Mouse (Mus musculus): ENCODE data around the gene Slc23a2. TPM values are rescaled to one million over a fixed set of nuclear protein-coding genes. Genes with fewer than 3 reads are reported as not detected.
A peak's percentile ranks its signal among the peaks of the same experiment; 100 is the strongest.

Gene Slc23a2
- polyA plus RNA-seq, 1 experiment from 2014 or later: 14.8 TPM

GRCm38 (mm10) chr2:132064185-132064831 lies 80.6 kb downstream of the Slc23a2 start:
- H3K27me3 ChIP-seq: no peaks in the 10 kb centered on the region
- no peak overlapping the region for H3K4me3 ChIP-seq
- H3K4me1 ChIP-seq: no peaks in the 10 kb centered on the region
- no peak overlapping the region for H3K27ac ChIP-seq
- H3K9ac ChIP-seq: no peak overlapping the region
- no peak for ATAC-seq (ENCODE audit: insufficient number of reproducible peaks, insufficient read depth, low FRiP score, low TSS enrichment, low read depth)
- H3K36me3 ChIP-seq: peaks cover 52% of the 10 kb centered on the region
- no peak overlapping the region for H3K4me2 ChIP-seq
- H3K9me3 ChIP-seq: no peaks in the 10 kb centered on the region
- WGBS: 73% methylated on average over 11 of the region's 11 CpGs

GRCm38 (mm10) chr2:132063776-132064175 lies 81.1 kb downstream of the Slc23a2 start:
- H3K4me3 ChIP-seq: no peak overlapping the region
- H3K36me3 ChIP-seq: peaks cover 55% of the 10 kb centered on the region
- no peak overlapping the region for H3K9ac ChIP-seq
- WGBS: 75% methylated on average over 3 of the region's 3 CpGs
- H3K4me2 ChIP-seq: no peak overlapping the region
- H3K27ac ChIP-seq: no peak overlapping the region
- H3K27me3 ChIP-seq: no peaks in the 10 kb centered on the region
- H3K4me1 ChIP-seq: no peaks in the 10 kb centered on the region
- H3K9me3 ChIP-seq: no peaks in the 10 kb centered on the region
- ATAC-seq (ENCODE audit: insufficient number of reproducible peaks, insufficient read depth, low FRiP score, low TSS enrichment, low read depth): no peak

GRCm38 (mm10) chr2:132061884-132062283 lies 83.0 kb downstream of the Slc23a2 start:
- H3K4me3 ChIP-seq: no peak overlapping the region
- no peak overlapping the region for H3K4me2 ChIP-seq
- H3K9ac ChIP-seq: no peak overlapping the region
- peaks cover 70% of the 10 kb centered on the region for H3K36me3 ChIP-seq
- WGBS: 93% methylated on average over 11 of the region's 11 CpGs
- ATAC-seq (ENCODE audit: insufficient number of reproducible peaks, insufficient read depth, low FRiP score, low TSS enrichment, low read depth): no peak
- no peak overlapping the region for H3K27ac ChIP-seq
- no peaks in the 10 kb centered on the region for H3K27me3 ChIP-seq
- H3K4me1 ChIP-seq: no peaks in the 10 kb centered on the region
- no peaks in the 10 kb centered on the region for H3K9me3 ChIP-seq

GRCm38 (mm10) chr2:132059919-132060318 lies 85.0 kb downstream of the Slc23a2 start:
- Histone ChIP-seq H3K4me2 (no peak overlapping the region), H3K4me1 (no peaks in the 10 kb centered on the region), H3K36me3 (peaks cover 78% of the 10 kb centered on the region), H3K27me3 (no peaks in the 10 kb centered on the region), H3K4me3 (no peak overlapping the region), H3K9me3 (no peaks in the 10 kb centered on the region), H3K27ac (no peak overlapping the region), H3K9ac (no peak overlapping the region)
- no peak for ATAC-seq (ENCODE audit: insufficient number of reproducible peaks, insufficient read depth, low FRiP score, low TSS enrichment, low read depth)
- WGBS: 87% methylated on average over 8 of the region's 8 CpGs

- no peak overlapping the region for H3K27ac ChIP-seq
- no peaks in the 10 kb centered on the region for H3K27me3 ChIP-seq
- H3K9me3 ChIP-seq: no peaks in the 10 kb centered on the region
- H3K4me1 ChIP-seq: no peaks in the 10 kb centered on the region
- 83% methylated on average over 8 of the region's 8 CpGs for WGBS
- peaks cover 56% of the 10 kb centered on the region for H3K36me3 ChIP-seq
- H3K9ac ChIP-seq: no peak overlapping the region
- no peak overlapping the region for H3K4me2 ChIP-seq
- H3K4me3 ChIP-seq: no peak overlapping the region
- no peak for ATAC-seq (ENCODE audit: insufficient number of reproducible peaks, insufficient read depth, low FRiP score, low TSS enrichment, low read depth)
Observed at GRCm38 (mm10) chr2:132055349-132055753, 89.6 kb downstream of the Slc23a2 start.

GRCm38 (mm10) chr2:132053824-132054223 lies 91.1 kb downstream of the Slc23a2 start:
- no peak overlapping the region for H3K4me3 ChIP-seq
- no peak for ATAC-seq (ENCODE audit: insufficient number of reproducible peaks, insufficient read depth, low FRiP score, low TSS enrichment, low read depth)
- H3K4me2 ChIP-seq: no peak overlapping the region
- 83% methylated on average over 4 of the region's 4 CpGs for WGBS
- no peaks in the 10 kb centered on the region for H3K27me3 ChIP-seq
- H3K9me3 ChIP-seq: no peaks in the 10 kb centered on the region
- H3K27ac ChIP-seq: no peak overlapping the region
- H3K4me1 ChIP-seq: no peaks in the 10 kb centered on the region
- no peak overlapping the region for H3K9ac ChIP-seq
- H3K36me3 ChIP-seq: peaks cover 44% of the 10 kb centered on the region

- H3K4me3 ChIP-seq: no peak overlapping the region
- H3K4me1 ChIP-seq: no peaks in the 10 kb centered on the region
- 76% methylated on average over 5 of the region's 5 CpGs for WGBS
- H3K9ac ChIP-seq: no peak overlapping the region
- H3K27ac ChIP-seq: no peak overlapping the region
- H3K36me3 ChIP-seq: peaks cover 25% of the 10 kb centered on the region
- no peak overlapping the region for H3K4me2 ChIP-seq
- ATAC-seq (ENCODE audit: insufficient number of reproducible peaks, insufficient read depth, low FRiP score, low TSS enrichment, low read depth): no peak
- H3K27me3 ChIP-seq: no peaks in the 10 kb centered on the region
- no peaks in the 10 kb centered on the region for H3K9me3 ChIP-seq
Observed at GRCm38 (mm10) chr2:132051798-132052197, 93.1 kb downstream of the Slc23a2 start.

- H3K9ac ChIP-seq: no peak overlapping the region
- H3K4me2 ChIP-seq: no peak overlapping the region
- no peak overlapping the region for H3K27ac ChIP-seq
- no peak overlapping the region for H3K4me3 ChIP-seq
- no peaks in the 10 kb centered on the region for H3K27me3 ChIP-seq
- no peak for ATAC-seq (ENCODE audit: insufficient number of reproducible peaks, insufficient read depth, low FRiP score, low TSS enrichment, low read depth)
- H3K9me3 ChIP-seq: no peaks in the 10 kb centered on the region
- WGBS: 6% methylated on average over 3 of the region's 3 CpGs
- peaks cover 7% of the 10 kb centered on the region; the same call in 1 of the 2 replicates for H3K36me3 ChIP-seq
- no peaks in the 10 kb centered on the region for H3K4me1 ChIP-seq
Observed at GRCm38 (mm10) chr2:132049921-132050320, 95.0 kb downstream of the Slc23a2 start.

GRCm38 (mm10) chr2:132049491-132049890 lies 95.4 kb downstream of the Slc23a2 start:
- no peaks in the 10 kb centered on the region for H3K9me3 ChIP-seq
- H3K4me1 ChIP-seq: no peaks in the 10 kb centered on the region
- H3K27me3 ChIP-seq: no peaks in the 10 kb centered on the region
- no peak overlapping the region for H3K4me2 ChIP-seq
- H3K9ac ChIP-seq: no peak overlapping the region
- no peak overlapping the region for H3K4me3 ChIP-seq
- H3K36me3 ChIP-seq: peaks cover 2% of the 10 kb centered on the region; the same call in 1 of the 2 replicates
- ATAC-seq (ENCODE audit: insufficient number of reproducible peaks, insufficient read depth, low FRiP score, low TSS enrichment, low read depth): 0 out of 2 replicates have a peak, but pooled peaks have one; percentile 26
- 43% methylated on average over 3 of the region's 3 CpGs for WGBS
- H3K27ac ChIP-seq: no peak overlapping the region

GRCm38 (mm10) chr2:132048143-132048772 lies 96.7 kb downstream of the Slc23a2 start:
- Histone ChIP-seq H3K36me3 (no peaks in the 10 kb centered on the region), H3K27me3 (no peaks in the 10 kb centered on the region), H3K27ac (no peak overlapping the region), H3K9ac (no peak overlapping the region), H3K9me3 (no peaks in the 10 kb centered on the region), H3K4me1 (peaks cover 5% of the 10 kb centered on the region), H3K4me2 (no peak overlapping the region), H3K4me3 (no peak overlapping the region)
- ATAC-seq (ENCODE audit: insufficient number of reproducible peaks, insufficient read depth, low FRiP score, low TSS enrichment, low read depth): no peak
- 86% methylated on average over 11 of the region's 11 CpGs for WGBS

GRCm38 (mm10) chr2:132047364-132047763 lies 97.5 kb downstream of the Slc23a2 start:
- no peaks in the 10 kb centered on the region for H3K27me3 ChIP-seq
- peaks cover 14% of the 10 kb centered on the region for H3K4me1 ChIP-seq
- WGBS: 67% methylated on average over 4 of the region's 4 CpGs
- no peaks in the 10 kb centered on the region for H3K9me3 ChIP-seq
- no peak overlapping the region for H3K4me2 ChIP-seq
- no peak overlapping the region for H3K4me3 ChIP-seq
- no peaks in the 10 kb centered on the region for H3K36me3 ChIP-seq
- ATAC-seq (ENCODE audit: insufficient number of reproducible peaks, insufficient read depth, low FRiP score, low TSS enrichment, low read depth): no peak
- H3K27ac ChIP-seq: no peak overlapping the region
- no peak overlapping the region for H3K9ac ChIP-seq

- H3K27ac ChIP-seq: no peak overlapping the region
- ATAC-seq (ENCODE audit: insufficient number of reproducible peaks, insufficient read depth, low FRiP score, low TSS enrichment, low read depth): no peak
- H3K27me3 ChIP-seq: no peaks in the 10 kb centered on the region
- peaks cover 19% of the 10 kb centered on the region for H3K4me1 ChIP-seq
- 92% methylated on average over 4 of the region's 4 CpGs for WGBS
- H3K4me3 ChIP-seq: no peak overlapping the region
- no peak overlapping the region for H3K9ac ChIP-seq
- no peaks in the 10 kb centered on the region for H3K9me3 ChIP-seq
- H3K4me2 ChIP-seq: no peak overlapping the region
- no peaks in the 10 kb centered on the region for H3K36me3 ChIP-seq
Observed at GRCm38 (mm10) chr2:132046659-132047058, 98.2 kb downstream of the Slc23a2 start.

Measured in embryonic facial prominence, embryonic 13.5 days (tissue).